ENCODE assay signal across 17 mouse cellular contexts in genomic region chr1:184444189-184444588, GRCm38 (mm10).
DNase-seq lines count a peak whose midpoint lies in the region; ATAC-seq and TF ChIP-seq lines count a peak whose summit lies in the region.
"Had no signal": no experiment of that assay in that cellular context is flagged by ENCODE, and none has a peak within 500 bp of the region (broad histone marks: within the 10 kb centered on the region; RNA-seq: fewer than 3 reads in every experiment).

No protein-coding gene starts in this region.

- ATAC-seq in liver, postnatal 0 days, result peak; percentile 27; the same call in 1 of the 2 replicates
- ATAC-seq: forebrain, embryonic 14.5 days had no signal

- H3K27ac ChIP-seq in liver, postnatal 0 days (ENCODE audit: low read depth), result no peak overlapping the region
- H3K27ac ChIP-seq: embryonic facial prominence, embryonic 10.5 days; heart, embryonic 13.5 days; left cerebral cortex, adult 2 months; neural tube, embryonic 12.5 days; stomach, embryonic 15.5 days had no signal

- DNase-seq in layer of hippocampus, adult 9-11 months, result peak; percentile 63
- no peak for DNase-seq in layer of hippocampus, adult 9-10 months (ENCODE audit: low spot score)
- peak; percentile 44 to 51 for DNase-seq in right cerebral cortex, postnatal 10 days (ENCODE audit: low spot score in 2 of 2)
- DNase-seq in right cerebral cortex, postnatal 4 days, result no peak
- peak; percentile 24 for DNase-seq in liver, postnatal 0 days
- DNase-seq in splenic B cell, adult 2 months (ENCODE audit: low read depth, low spot score), result peak; percentile 51
- DNase-seq in kidney, postnatal 4 days, result no peak
- DNase-seq in testis, postnatal 14 days (ENCODE audit: low spot score), result no peak
- DNase-seq: cerebellum, adult 11 months; cerebellum, postnatal 25 days; kidney, adult 9 months had no signal

- no peak overlapping the region for H3K4me2 ChIP-seq in liver, postnatal 0 days (ENCODE audit: low read depth, low read length)
- H3K4me2 ChIP-seq: heart, embryonic 13.5 days; neural tube, embryonic 12.5 days; stomach, embryonic 15.5 days had no signal

- H3K4me3 ChIP-seq in liver, postnatal 0 days (ENCODE audit: low read depth, low read length), result no peak overlapping the region
- H3K4me3 ChIP-seq: embryonic facial prominence, embryonic 10.5 days; heart, embryonic 13.5 days; left cerebral cortex, adult 2 months; neural tube, embryonic 12.5 days; stomach, embryonic 15.5 days had no signal

- no peak for TF ChIP-seq CTCF in liver, postnatal 0 days (IDR thresholded peaks at IDR 0.05; ENCODE audit: low read depth)

- H3K9ac ChIP-seq in liver, postnatal 0 days (replicated peaks), result no peak overlapping the region
- H3K9ac ChIP-seq: heart, embryonic 13.5 days; neural tube, embryonic 12.5 days; stomach, embryonic 15.5 days had no signal

- peaks cover 3% of the 10 kb centered on the region for H3K4me1 ChIP-seq in liver, postnatal 0 days (ENCODE audit: insufficient read depth)
- H3K4me1 ChIP-seq: neural tube, embryonic 12.5 days; stomach, embryonic 15.5 days had no signal

- no peaks in the 10 kb centered on the region for H3K9me3 ChIP-seq in liver, postnatal 0 days (ENCODE audit: low read length)
- H3K9me3 ChIP-seq: embryonic facial prominence, embryonic 10.5 days; heart, embryonic 13.5 days; neural tube, embryonic 12.5 days; stomach, embryonic 15.5 days had no signal

- WGBS in liver, postnatal 0 days (ENCODE audit: insufficient replicate concordance), result 58% methylated on average over 10 of the region's 10 CpGs

- H3K36me3 ChIP-seq in liver, postnatal 0 days (replicated peaks; ENCODE audit: insufficient read depth, low read length), result no peaks in the 10 kb centered on the region
- H3K36me3 ChIP-seq in splenic B cell, adult 2 months (ENCODE audit: control insufficient read depth, insufficient read depth, low read length, poor library complexity, severe bottlenecking), result no peaks in the 10 kb centered on the region
- H3K36me3 ChIP-seq: embryonic facial prominence, embryonic 10.5 days; heart, embryonic 13.5 days; neural tube, embryonic 12.5 days; stomach, embryonic 15.5 days had no signal

- no peaks in the 10 kb centered on the region for H3K27me3 ChIP-seq in liver, postnatal 0 days (ENCODE audit: insufficient read depth, low read length)
- no peaks in the 10 kb centered on the region for H3K27me3 ChIP-seq in splenic B cell, adult 2 months (ENCODE audit: control insufficient read depth, insufficient read depth, low read length, poor library complexity, severe bottlenecking)
- H3K27me3 ChIP-seq: heart, embryonic 13.5 days; neural tube, embryonic 12.5 days; stomach, embryonic 15.5 days had no signal

- TF ChIP-seq EP300 in liver, postnatal 0 days (IDR thresholded peaks at IDR 0.05; ENCODE audit: low read depth), result no peak

Comparison
In these comparisons a context has a peak if more than half of its experiments do, and no peak if none do; other contexts are left out.
1. DNase-seq: peak in layer of hippocampus, adult 9-11 months (single experiment), right cerebral cortex, postnatal 10 days (2 of 2), liver, postnatal 0 days (single experiment) and splenic B cell, adult 2 months (single experiment); none in layer of hippocampus, adult 9-10 months (single experiment), right cerebral cortex, postnatal 4 days (single experiment), kidney, postnatal 4 days (0 of 2) and testis, postnatal 14 days (single experiment).